Mouse (Mus musculus) lung, adult 18-20 months (tissue): ENCODE measurements at regions not wholly inside any gene's neighbourhood (a gene's known extent, or its start where the extent isn't known, plus 50 kb on each side); places are given as distances from the start of the nearest gene placed in this dataset.

Experiments used
- DNase-seq, 2 experiments: peaks; one replicate each; pipeline ENCODE4 v3.0.0; 2022; ENCODE audit warnings: mixed read lengths in 2 of 2

DNA sequence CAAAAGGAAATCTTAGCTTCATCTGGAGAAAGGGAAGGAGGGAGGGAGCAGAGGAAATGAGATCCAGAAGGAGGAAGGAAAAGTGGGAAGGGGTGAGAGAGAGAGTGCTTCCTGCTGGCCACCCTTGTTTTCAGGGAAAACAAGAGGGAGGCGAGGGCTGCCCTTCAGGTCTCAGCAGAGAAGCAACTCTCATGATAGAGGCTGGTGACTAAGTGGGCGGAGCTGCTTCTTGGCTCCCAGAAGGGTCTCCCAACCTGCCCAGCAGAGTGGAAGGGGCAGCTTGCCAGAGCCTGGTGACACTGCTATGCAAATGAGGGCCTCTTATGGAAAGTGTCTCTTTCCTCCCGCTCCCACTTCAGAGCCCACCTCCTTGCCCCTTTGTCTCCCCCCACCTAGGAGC is 285.8 kb downstream of the Barhl2 start:
- no peak for DNase-seq

DNA sequence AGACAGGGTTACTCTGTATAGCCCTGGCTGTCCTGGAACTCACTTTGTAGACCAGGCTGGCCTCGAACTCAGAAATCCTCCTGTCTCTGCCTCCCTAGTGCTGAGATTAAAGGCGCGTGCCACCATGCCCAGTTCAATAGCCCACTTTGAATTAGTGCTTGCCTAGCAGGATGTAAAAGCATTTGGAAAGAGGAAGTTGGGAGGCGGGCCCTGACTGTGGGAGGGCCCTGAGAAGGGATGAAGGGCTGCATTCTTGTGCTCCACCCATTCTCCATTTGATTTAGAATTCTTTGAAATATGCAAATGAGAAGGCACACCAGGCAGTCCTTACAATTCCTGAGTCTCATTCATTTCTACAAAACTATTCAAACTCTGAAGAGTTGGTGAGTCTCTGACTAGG is 287.6 kb downstream of the Barhl2 start:
- no peak for DNase-seq

DNA sequence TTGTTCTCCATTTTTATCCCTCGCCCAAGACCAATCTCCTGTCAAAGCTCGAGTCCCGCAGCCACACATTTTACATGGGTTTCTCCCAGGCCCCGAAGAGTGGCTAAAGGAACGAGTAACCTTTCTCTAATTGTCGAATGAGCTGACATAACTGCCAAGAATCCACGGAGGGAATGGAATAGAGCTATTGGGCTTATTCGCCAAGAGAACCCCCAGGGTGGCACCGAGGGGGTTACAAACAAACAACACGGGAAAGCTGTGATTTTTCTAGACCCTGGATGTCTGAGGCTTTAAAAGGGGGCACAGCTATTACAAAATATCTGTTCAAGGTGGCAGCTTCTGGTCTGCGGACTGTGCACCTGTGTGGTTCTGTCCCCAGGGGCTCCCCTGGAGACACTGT is 290.4 kb downstream of the Barhl2 start:
- DNase-seq = no peak

GRCm38 (mm10) chr5:106166266-106166665 is 289.9 kb downstream of the Zfp326 start:
- no peak for DNase-seq

DNA sequence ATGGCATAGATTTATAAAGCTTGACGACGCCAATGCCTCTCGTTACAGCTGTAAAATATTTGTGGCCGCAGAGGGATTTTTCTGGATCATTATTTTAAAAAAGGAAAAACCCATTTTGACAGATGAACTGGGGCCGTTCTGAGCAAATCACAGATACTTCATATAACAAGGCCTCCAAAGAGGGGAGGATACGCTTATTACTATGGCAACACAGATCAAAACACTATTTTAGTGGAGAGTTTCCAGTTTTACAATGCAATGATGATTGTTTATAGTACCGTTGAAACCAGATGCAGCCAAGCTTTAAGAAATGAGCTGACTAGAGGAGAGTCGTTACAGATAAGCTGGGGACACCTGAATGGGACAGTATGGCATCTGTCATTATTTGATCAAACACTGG is 287.8 kb downstream of the Zfp326 start:
- DNase-seq = no peak

GRCm38 (mm10) chr5:106162981-106163653 is 286.8 kb downstream of the Zfp326 start:
- DNase-seq = no peak

DNA sequence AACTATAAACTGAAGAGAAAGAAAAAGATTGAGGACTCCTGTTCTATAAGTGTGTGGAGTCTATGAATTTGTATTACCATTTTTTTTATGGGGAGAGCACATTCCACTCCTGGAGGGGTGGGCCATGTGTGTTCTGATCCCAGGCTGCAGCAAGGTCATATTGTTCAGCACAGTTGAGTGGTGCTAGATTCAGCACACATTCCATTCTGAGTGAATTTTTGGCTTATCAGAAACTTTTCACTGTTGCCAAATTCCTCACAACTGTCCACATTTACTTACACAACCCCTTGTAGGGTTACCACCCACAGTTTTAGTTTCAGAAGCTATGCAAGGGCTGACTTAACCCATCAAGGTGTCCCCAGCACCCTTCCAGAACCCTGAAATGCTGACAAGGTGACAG is 262.7 kb downstream of the Zfp326 start:
- no peak for DNase-seq

GRCm38 (mm10) chr5:106122928-106123327 is 246.6 kb downstream of the Zfp326 start:
- no peak for DNase-seq

GRCm38 (mm10) chr5:106119584-106119983 is 243.2 kb downstream of the Zfp326 start:
- DNase-seq = no peak

- no peak for DNase-seq
Measured at GRCm38 (mm10) chr5:106113186-106113585, 236.8 kb downstream of the Zfp326 start.

DNA sequence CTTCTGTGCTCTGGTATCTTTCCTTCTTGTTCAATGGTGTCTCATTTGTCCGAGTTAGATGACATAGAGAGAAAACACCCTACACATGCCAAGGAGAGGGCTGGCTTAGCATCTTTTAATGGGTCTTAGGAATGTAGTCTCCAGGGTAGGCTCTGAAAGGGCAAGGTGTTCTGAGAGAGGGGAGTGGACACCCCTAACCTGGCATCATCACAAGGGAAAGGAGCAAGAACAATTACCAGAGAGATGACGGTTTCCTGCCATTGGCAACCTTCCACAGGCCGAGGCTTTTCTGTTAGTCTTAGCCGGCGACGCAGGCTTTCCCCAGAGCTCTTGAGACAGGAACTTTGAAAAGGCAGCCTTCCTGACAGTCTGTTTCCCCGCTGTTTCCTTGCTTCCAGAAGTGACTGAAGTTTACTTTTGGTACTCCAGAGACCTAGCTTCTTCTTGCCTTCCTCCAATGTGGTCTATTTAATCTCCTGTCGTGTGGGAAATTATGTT is 232.2 kb downstream of the Zfp326 start:
- no peak for DNase-seq

- no peak for DNase-seq
Measured at GRCm38 (mm10) chr5:106102255-106102654, 225.9 kb downstream of the Zfp326 start.

- no peak for DNase-seq
Measured at GRCm38 (mm10) chr5:106098887-106099286, 222.5 kb downstream of the Zfp326 start.

DNA sequence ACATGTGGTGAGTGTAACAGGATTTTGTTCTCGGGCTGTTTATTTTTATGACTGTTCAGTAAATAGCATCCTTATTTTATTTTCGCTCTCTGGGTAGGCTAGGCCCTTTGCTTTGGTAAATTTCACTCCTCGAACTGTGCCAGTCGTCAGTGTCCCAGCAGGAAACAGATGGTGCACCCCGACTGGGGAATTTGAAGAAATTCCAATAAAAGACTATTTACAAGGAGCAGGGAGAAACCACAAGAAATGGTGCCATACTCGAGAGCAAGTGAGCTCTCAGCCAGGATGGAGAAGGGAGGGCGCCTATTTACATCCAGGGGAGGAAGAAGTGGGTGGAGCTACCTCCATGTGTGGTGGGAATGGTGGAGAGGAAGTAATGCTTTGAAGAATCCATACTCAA is 213.0 kb downstream of the Zfp326 start:
- DNase-seq = no peak

- DNase-seq = no peak
Measured at GRCm38 (mm10) chr5:106088478-106089185, 212.3 kb downstream of the Zfp326 start.

- DNase-seq = no peak
Measured at GRCm38 (mm10) chr5:106083786-106084185, 207.4 kb downstream of the Zfp326 start.

GRCm38 (mm10) chr5:106082891-106083290 is 206.5 kb downstream of the Zfp326 start:
- no peak for DNase-seq

- DNase-seq = no peak
Measured at GRCm38 (mm10) chr5:106067124-106067551, 190.8 kb downstream of the Zfp326 start.

DNA sequence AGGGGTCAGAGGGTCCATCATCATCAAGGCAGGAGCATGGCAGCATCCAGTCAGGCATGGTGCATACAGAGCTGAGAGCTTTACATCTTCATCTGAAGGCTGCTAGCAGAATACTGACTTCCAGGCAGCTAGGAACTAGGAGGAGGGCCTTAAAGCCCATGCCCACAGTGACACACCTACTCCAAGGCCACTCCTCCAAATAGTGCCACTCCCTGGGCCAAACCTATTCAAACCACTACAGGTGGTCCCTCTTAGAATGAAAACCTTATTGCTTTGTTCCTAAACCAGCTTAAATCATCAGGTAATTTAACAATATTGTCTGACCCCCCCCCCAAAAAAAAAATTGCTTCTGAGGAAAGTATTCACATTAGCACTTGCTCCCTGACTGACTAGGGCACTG is 190.3 kb downstream of the Zfp326 start:
- DNase-seq = no peak

GRCm38 (mm10) chr5:106064366-106064765 is 188.0 kb downstream of the Zfp326 start:
- no peak for DNase-seq

DNA sequence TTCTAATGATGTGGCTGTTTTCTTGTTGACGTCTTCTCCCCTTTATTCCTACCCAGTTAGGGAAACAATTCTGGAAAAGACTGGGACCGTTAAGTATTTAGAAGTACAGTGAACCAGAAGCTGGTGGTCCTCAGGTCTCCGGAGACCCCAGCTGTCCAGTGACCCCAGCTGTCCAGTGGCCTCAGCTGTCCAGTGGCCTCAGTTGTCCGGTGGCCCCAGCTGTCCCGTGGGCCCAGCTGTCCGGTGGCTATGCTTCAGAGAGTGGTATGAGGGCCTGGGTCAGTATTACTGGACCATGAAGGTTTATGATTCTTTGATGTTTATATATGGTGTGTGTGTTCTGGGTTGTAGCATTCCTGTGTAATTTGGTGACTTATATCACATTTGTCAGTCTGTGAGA is 186.6 kb downstream of the Zfp326 start:
- DNase-seq = no peak

- no peak for DNase-seq
Measured at GRCm38 (mm10) chr5:106056631-106057030, 180.3 kb downstream of the Zfp326 start.

DNA sequence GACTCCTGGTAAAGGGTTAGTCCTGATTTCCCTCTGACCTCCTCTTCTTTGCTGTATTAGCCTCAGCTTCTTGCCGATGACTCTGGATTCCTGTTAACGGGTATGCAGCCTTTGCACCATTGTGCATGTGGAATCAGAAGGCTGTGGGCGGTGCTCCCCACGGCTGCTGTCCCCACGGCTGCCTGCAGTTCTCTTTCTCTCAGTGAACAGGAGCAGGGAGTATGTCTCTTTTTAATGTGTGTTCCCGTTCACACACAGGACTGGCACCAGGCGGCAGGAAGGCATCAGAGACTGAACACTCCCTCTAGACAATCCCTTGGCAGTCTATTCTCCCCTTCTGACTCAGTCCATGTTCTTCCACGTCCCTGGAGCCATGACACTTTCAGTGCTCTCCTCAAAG is 178.9 kb downstream of the Zfp326 start:
- DNase-seq = no peak

DNA sequence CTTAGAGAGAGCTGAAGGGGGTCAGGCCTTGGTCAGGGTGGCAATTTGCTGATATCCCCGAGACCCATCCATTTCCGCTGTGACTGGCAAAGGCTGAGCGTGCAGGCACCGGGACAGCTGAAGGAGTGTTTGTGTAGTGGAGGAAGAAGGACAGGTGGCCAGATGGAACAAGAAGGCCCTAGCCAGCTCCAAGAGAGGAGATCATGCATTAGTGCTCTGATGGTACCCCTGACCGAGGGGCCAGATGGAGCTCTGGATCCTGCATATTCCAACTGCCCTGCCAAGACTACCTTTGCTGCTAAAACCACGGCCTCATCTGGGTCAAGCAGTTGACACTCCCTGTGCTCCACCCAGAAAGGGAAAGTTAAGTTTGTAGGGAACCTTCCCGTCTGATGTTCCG is 174.7 kb downstream of the Zfp326 start:
- DNase-seq = no peak
